Mouse (Mus musculus) kidney, embryonic 14.5 days (tissue): ENCODE measurements around the gene Uvrag. TPM values are rescaled to one million over a fixed set of nuclear protein-coding genes. Genes with fewer than 3 reads are reported as not detected.

Experiments used
- ATAC-seq: fragments of 200-750 bp; cut with Nextera tagmentation; 2 replicates; pipeline ENCODE4 v1.8.0; 2017; ENCODE audit warnings: moderate number of reproducible peaks, mild to moderate bottlenecking, moderate TSS enrichment, moderate library complexity; ENCODE audit not compliant: low FRiP score, low TSS enrichment
- H3K27ac ChIP-seq: fragments of 300-500 bp; sonication (generic); 2 replicates; pipeline ENCODE4 v1.5.1; 2014; ENCODE audit warnings: low read depth, mild to moderate bottlenecking, low read length, moderate library complexity, mixed read lengths
- H3K27me3 ChIP-seq: fragments of 300-500 bp; sonication (generic); 2 replicates; pipeline ENCODE4 v1.6.1; 2014; ENCODE audit warnings: mild to moderate bottlenecking, low read length; ENCODE audit not compliant: control insufficient read depth, insufficient read depth
- H3K36me3 ChIP-seq: fragments of 300-500 bp; sonication (generic); 2 replicates; pipeline ENCODE4 v1.6.1; 2014; ENCODE audit warnings: low read length, mixed read lengths; ENCODE audit not compliant: control insufficient read depth, insufficient read depth
- H3K4me1 ChIP-seq: fragments of 300-500 bp; sonication (generic); 2 replicates; pipeline ENCODE4 v1.6.1; 2014; ENCODE audit warnings: low read length, mixed read lengths; ENCODE audit not compliant: control insufficient read depth, insufficient read depth
- H3K4me2 ChIP-seq: fragments of 300-500 bp; sonication (generic); replicated peaks from 2 replicates; pipeline ENCODE4 v1.6.1; 2014; ENCODE audit warnings: low read depth, mild to moderate bottlenecking, low read length
- H3K4me3 ChIP-seq: fragments of 300-500 bp; sonication (generic); 2 replicates; pipeline ENCODE4 v1.5.1; 2014; ENCODE audit warnings: mild to moderate bottlenecking, low read length
- H3K9ac ChIP-seq: fragments of 300-500 bp; sonication (generic); 2 replicates; pipeline ENCODE4 v1.6.1; 2014; ENCODE audit warnings: low read depth, mild to moderate bottlenecking, low read length, moderate library complexity
- H3K9me3 ChIP-seq: fragments of 300-500 bp; sonication (generic); 2 replicates; pipeline ENCODE4 v1.6.1; 2016; ENCODE audit warnings: low read length; ENCODE audit not compliant: control insufficient read depth
- WGBS: fragments of 180-500 bp; shearing (Covaris S2); extraction: QIAGEN DNeasy Blood & Tissue Kit; methylation state at CpG from one replicate; pipeline ENCODE4 v1.1.7; 2014; 5-methylcytosine and 5-hydroxymethylcytosine counted together
- polyA plus RNA-seq: library from polyadenylated mRNA; unstranded; fragments of >200 nt; fragmentation: Nextera tagmentation; extraction: Ambion mirVana; gene quantifications from 2 replicates; pipeline ENCODE4 v1.2.1, GENCODE M21; 2014

The Uvrag gene
- polyA plus RNA-seq, 1 experiment from 2014 or later, result 22.7 TPM

DNA sequence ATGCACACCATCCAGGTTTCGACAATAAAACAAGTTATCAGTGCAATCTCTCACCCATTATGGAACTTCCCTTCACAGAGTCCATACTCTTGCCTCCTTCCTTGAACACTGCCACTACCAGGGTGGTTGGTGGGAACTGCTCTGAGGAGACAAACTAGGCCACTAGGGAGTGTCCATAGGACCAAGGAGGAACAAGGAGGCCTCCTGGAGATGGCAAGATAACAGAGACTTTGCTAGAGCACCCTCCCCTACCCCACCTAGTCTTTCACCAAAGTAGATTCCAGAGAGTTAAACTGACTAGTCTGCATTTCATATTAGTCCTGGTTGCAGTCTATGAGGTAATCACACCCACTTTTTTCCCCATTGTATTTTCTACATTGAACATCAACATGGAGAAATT, 39.2 kb upstream of the Uvrag start:
- Histone ChIP-seq H3K27ac (no peak overlapping the region), H3K36me3 (no peaks in the 10 kb centered on the region), H3K9me3 (no peaks in the 10 kb centered on the region), H3K9ac (no peak overlapping the region), H3K4me1 (0 out of 2 replicates have a peak, but pooled peaks cover 7% of the 10 kb centered on the region), H3K4me2 (no peak overlapping the region), H3K4me3 (no peak overlapping the region), H3K27me3 (0 out of 2 replicates have a peak, but pooled peaks cover 4% of the 10 kb centered on the region)
- ATAC-seq, result no peak
- WGBS, result 68% methylated on average over 1 of the region's 1 CpGs

DNA sequence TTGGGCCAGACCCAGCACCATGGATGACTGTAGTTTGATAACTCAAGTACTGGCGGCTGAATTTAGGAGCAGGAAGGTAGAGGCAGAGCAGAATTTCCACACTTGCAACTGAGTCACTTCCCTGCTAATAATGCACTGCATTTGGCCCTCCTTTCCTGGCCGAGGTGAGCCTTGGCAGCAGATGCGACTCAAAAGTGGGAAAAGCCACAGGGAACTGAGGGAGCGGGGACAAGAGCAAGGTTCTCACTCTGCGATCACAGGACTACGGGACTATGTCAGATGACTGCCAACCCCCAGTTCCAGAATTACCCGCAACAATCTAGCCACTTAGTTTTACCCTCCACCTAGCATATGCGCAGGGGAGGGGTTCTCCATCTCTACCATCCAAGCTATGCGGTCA, 38.3 kb upstream of the Uvrag start:
- H3K36me3 ChIP-seq, result no peaks in the 10 kb centered on the region

DNA sequence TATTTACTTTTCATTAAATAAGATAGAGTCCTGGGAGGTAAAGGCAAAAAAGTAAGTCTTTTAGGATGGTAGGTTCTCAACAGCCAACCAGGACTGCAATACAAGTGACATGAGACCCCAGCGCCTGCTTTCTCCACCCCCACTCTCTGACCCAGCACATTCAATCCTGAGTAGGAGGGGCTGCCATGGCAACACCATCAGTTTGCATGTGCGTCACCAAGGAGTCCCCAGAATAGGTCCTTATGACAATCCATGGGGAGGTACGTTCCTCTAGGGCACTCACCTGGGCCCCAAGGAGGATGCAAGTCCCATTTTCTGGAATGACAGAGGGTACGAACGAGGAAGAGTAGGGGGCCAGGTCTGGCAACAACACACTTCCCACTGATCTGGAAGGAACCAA, 36.4 kb upstream of the Uvrag start:
- no peaks in the 10 kb centered on the region for H3K36me3 ChIP-seq
- H3K27ac ChIP-seq, result no peak overlapping the region
- no peak overlapping the region for H3K9ac ChIP-seq
- 0 out of 2 replicates have a peak, but pooled peaks cover 7% of the 10 kb centered on the region for H3K4me1 ChIP-seq
- H3K4me2 ChIP-seq, result no peak overlapping the region
- no peak for ATAC-seq
- H3K9me3 ChIP-seq, result no peaks in the 10 kb centered on the region
- WGBS, result 86% methylated on average over 5 of the region's 5 CpGs
- H3K27me3 ChIP-seq, result 0 out of 2 replicates have a peak, but pooled peaks cover 4% of the 10 kb centered on the region
- no peak overlapping the region for H3K4me3 ChIP-seq

More for the DNA sequence above, 38.3 kb upstream of the Uvrag start:
- no peak overlapping the region for H3K4me3 ChIP-seq
- 0 out of 2 replicates have a peak, but pooled peaks cover 4% of the 10 kb centered on the region for H3K27me3 ChIP-seq
- no peak overlapping the region for H3K27ac ChIP-seq
- no peak for ATAC-seq
- H3K4me2 ChIP-seq, result no peak overlapping the region
- H3K9ac ChIP-seq, result no peak overlapping the region
- 0 out of 2 replicates have a peak, but pooled peaks cover 7% of the 10 kb centered on the region for H3K4me1 ChIP-seq
- 91% methylated on average over 9 of the region's 9 CpGs for WGBS
- H3K9me3 ChIP-seq, result no peaks in the 10 kb centered on the region

DNA sequence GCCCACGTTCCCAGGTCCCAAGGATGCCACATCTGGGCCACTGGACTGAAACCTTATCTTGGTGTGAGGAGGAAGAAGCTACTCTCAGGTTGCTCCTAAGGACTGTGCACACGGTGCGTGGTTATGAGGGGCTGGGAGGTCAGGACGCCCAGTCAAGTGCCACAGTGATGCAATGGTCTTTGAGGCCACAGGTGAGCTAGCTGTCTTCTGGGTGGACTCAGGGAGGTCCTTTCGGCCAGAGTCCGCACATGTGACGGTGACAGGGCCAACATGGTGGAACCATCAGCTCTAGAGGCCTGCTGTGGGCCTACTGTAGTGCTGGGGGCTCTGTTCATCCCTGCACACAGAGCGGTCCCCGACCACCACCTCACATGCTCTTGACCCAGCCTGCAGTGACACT, 34.7 kb upstream of the Uvrag start:
- Histone ChIP-seq H3K4me3 (no peak overlapping the region), H3K27ac (no peak overlapping the region), H3K9me3 (no peaks in the 10 kb centered on the region), H3K36me3 (no peaks in the 10 kb centered on the region), H3K4me1 (peaks cover 4% of the 10 kb centered on the region; the same call in 1 of the 2 replicates), H3K9ac (no peak overlapping the region), H3K27me3 (no peaks in the 10 kb centered on the region), H3K4me2 (no peak overlapping the region)
- ATAC-seq, result no peak
- WGBS, result 79% methylated on average over 9 of the region's 9 CpGs

DNA sequence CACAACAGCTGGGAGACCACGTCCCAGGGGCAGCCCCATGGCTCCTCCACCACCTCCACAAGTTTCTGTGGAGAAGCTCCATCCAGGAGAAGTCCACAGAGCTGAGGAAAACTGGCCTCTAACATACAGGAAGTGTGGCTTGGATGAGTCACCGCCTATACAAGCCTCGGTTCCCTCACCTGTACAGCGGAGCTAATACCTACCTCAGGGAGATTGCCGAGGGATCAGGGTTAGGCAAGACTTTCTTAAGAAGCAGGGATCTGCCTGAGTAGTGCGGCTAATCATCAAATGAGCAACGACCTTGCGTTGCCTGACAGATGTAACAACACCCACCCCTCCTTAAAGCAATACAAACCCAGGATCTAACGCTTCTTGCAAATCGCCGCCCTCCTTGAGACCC, 34.2 kb upstream of the Uvrag start:
- Histone ChIP-seq H3K36me3 (no peaks in the 10 kb centered on the region), H3K4me2 (no peak overlapping the region), H3K4me1 (peaks cover 4% of the 10 kb centered on the region; the same call in 1 of the 2 replicates), H3K27ac (no peak overlapping the region), H3K9me3 (no peaks in the 10 kb centered on the region), H3K27me3 (no peaks in the 10 kb centered on the region), H3K4me3 (no peak overlapping the region), H3K9ac (no peak overlapping the region)
- no peak for ATAC-seq
- 52% methylated on average over 11 of the region's 11 CpGs for WGBS

DNA sequence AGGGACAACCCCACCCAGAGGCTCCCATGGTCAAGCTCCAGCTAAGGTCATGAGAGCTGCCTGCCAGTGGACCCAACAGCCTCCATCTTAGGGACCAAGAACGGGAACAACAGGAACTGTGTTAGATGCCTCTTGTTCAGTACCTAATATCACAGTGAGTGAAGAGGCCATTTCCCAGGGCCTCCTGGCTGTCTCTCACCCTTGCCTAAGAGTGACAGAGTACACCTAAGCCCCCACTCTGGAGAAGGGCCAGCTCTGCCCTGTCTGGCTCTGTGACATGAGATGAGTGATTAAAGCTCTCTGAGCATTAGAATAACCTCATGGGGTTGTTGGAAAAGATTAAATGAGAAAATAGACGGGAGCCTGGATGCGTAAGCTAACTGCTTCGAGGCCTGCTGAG, 33.1 kb upstream of the Uvrag start:
- Histone ChIP-seq H3K9ac (no peak overlapping the region), H3K4me3 (no peak overlapping the region), H3K9me3 (no peaks in the 10 kb centered on the region), H3K4me2 (no peak overlapping the region), H3K27me3 (no peaks in the 10 kb centered on the region), H3K36me3 (no peaks in the 10 kb centered on the region), H3K27ac (no peak overlapping the region), H3K4me1 (peaks cover 4% of the 10 kb centered on the region; the same call in 1 of the 2 replicates)
- no peak for ATAC-seq
- WGBS, result 85% methylated on average over 4 of the region's 4 CpGs

DNA sequence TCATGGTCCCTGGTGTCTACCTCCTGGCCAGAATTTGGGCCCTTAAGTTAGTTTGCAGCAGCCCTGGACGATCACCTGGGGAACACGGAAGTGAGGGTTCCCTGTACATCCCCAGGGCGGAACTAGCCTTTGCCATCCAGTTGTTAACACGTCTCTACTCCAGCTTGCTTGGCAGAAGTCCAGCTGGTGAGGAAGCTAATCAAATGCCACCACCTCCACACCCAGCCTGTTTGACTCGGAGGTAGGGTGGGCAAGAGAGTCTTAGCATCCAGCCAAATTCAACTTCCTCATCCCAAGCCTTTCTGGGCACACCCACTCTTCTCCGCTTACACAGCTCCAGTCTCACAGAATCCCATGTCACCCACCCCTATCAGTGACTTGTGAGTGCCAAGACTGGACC, 32.0 kb upstream of the Uvrag start:
- no peaks in the 10 kb centered on the region for H3K9me3 ChIP-seq
- H3K4me1 ChIP-seq, result peaks cover 8% of the 10 kb centered on the region; the same call in 1 of the 2 replicates
- H3K4me2 ChIP-seq, result no peak overlapping the region
- H3K9ac ChIP-seq, result no peak overlapping the region
- H3K27ac ChIP-seq, result no peak overlapping the region
- 83% methylated on average over 6 of the region's 6 CpGs for WGBS
- no peaks in the 10 kb centered on the region for H3K27me3 ChIP-seq
- no peak for ATAC-seq
- H3K4me3 ChIP-seq, result no peak overlapping the region
- no peaks in the 10 kb centered on the region for H3K36me3 ChIP-seq

DNA sequence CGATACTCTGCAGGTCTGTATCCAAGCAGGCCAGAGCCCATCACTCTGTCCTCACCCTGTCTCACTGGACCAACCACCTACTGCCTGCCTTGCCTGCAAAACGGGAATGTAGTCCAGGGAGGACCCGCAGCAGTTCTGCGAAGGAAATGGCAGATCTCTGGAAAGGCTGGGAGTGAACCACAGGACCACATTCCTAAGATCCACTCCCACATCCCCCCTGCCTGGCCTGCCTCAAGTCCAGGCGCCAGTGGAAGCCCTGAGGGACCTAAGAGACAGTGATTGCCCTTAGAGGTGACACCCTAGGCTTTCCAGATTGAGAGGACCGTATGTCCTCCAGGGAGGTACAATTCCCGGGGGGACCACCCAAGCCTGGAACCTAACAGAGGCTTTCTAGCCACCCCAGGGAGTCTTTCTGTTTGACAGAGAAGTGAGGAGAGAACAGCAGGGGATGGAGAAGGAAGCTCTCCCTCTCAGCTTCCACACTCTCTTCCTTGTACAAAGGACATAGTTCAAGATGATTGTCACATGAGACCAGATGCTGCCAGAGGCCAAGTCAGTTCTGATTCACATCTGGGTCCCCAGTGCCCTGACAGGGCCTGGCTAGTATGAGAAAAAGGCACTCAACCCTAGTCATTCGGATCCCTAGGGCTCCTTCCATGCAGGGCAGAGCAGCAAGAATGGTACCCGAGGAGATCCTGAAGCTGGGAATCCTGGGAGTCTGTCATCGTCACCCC, 31.0 kb upstream of the Uvrag start:
- H3K9me3 ChIP-seq, result no peaks in the 10 kb centered on the region
- H3K27me3 ChIP-seq, result no peaks in the 10 kb centered on the region
- peaks cover 10% of the 10 kb centered on the region; the same call in 1 of the 2 replicates for H3K4me1 ChIP-seq
- H3K36me3 ChIP-seq, result no peaks in the 10 kb centered on the region
- no peak overlapping the region for H3K4me2 ChIP-seq
- no peak overlapping the region for H3K4me3 ChIP-seq
- no peak for ATAC-seq
- no peak overlapping the region for H3K9ac ChIP-seq
- WGBS, result 53% methylated on average over 10 of the region's 10 CpGs
- H3K27ac ChIP-seq, result peak overlapping the region; percentile 11; the same call in 1 of the 2 replicates

DNA sequence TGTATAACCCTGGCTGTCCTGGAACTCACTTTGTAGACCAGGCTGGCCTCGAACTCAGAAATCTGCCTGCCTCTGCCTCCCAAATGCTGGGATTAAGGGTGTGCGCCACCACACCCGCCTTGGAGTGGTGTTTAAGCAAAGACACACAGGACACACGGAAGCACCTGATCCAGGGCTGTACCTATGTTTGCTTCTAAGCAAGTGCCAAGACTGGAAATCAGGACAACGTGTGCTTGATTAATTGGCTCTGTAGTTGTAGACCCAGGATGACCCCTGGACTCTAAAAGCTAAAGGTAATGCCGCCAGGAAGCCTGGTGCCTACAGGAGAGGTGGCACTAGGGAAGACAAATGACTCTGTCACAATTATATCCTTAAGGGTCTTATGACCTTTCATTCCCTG, 29.6 kb upstream of the Uvrag start:
- 91% methylated on average over 6 of the region's 6 CpGs for WGBS
- no peak overlapping the region for H3K4me2 ChIP-seq
- H3K27ac ChIP-seq, result no peak overlapping the region
- peaks cover 10% of the 10 kb centered on the region; the same call in 1 of the 2 replicates for H3K4me1 ChIP-seq
- H3K27me3 ChIP-seq, result no peaks in the 10 kb centered on the region
- ATAC-seq, result no peak
- no peaks in the 10 kb centered on the region for H3K36me3 ChIP-seq
- H3K9me3 ChIP-seq, result no peaks in the 10 kb centered on the region
- no peak overlapping the region for H3K9ac ChIP-seq
- H3K4me3 ChIP-seq, result no peak overlapping the region
